Mouse (Mus musculus) hindbrain, embryonic 11.5 days (tissue): Measurements from ENCODE around the gene Tmprss11c. TPM values are rescaled to one million over a fixed set of nuclear protein-coding genes. Genes with fewer than 3 reads are reported as not detected.
"Not testable (repeated sequence)": the region's sequence is repeated elsewhere in the genome, so short reads cannot be mapped to it uniquely, and the experiment has no call there.

Source experiments
- ATAC-seq: fragments of 200-750 bp; cut with Nextera tagmentation; 2 replicates; pipeline ENCODE4 v1.8.0; 2017; ENCODE audit warnings: mild to moderate bottlenecking, moderate TSS enrichment, moderate library complexity; ENCODE audit not compliant: low FRiP score
- DNase-seq: peaks from one replicate; pipeline ENCODE4 v3.0.0-alpha.2; 2015; ENCODE audit warnings: low spot score
- H3K27ac ChIP-seq: fragments of 300-500 bp; sonication (generic); 2 replicates; pipeline ENCODE4 v1.5.1; 2014; ENCODE audit warnings: mild to moderate bottlenecking, low read depth, low read length
- H3K27me3 ChIP-seq: fragments of 300-500 bp; sonication (generic); 2 replicates; pipeline ENCODE4 v1.6.1; 2014; ENCODE audit warnings: mild to moderate bottlenecking, low read length, moderate library complexity, mixed read lengths; ENCODE audit not compliant: control insufficient read depth, insufficient read depth
- H3K36me3 ChIP-seq: fragments of 300-500 bp; sonication (generic); 2 replicates; pipeline ENCODE4 v1.6.1; 2014; ENCODE audit warnings: mild to moderate bottlenecking, low read length, moderate library complexity, mixed read lengths; ENCODE audit not compliant: control insufficient read depth, insufficient read depth
- H3K4me1 ChIP-seq: fragments of 300-500 bp; sonication (generic); replicated peaks from 2 replicates; pipeline ENCODE4 v1.6.1; 2014; ENCODE audit warnings: low read length, mixed read lengths; ENCODE audit not compliant: control insufficient read depth, insufficient read depth
- H3K4me2 ChIP-seq: fragments of 300-500 bp; sonication (generic); replicated peaks from 2 replicates; pipeline ENCODE4 v1.6.1; 2014; ENCODE audit warnings: mild to moderate bottlenecking, low read depth, low read length
- H3K4me3 ChIP-seq: fragments of 300-500 bp; sonication (generic); 2 replicates; pipeline ENCODE4 v1.5.1; 2014; ENCODE audit warnings: low read depth, low read length
- H3K9ac ChIP-seq: fragments of 300-500 bp; sonication (generic); 2 replicates; pipeline ENCODE4 v1.6.1; 2014; ENCODE audit warnings: low read depth, low read length
- H3K9me3 ChIP-seq: fragments of 300-500 bp; sonication (generic); 2 replicates; pipeline ENCODE4 v1.6.1; 2016; ENCODE audit warnings: low read length; ENCODE audit not compliant: control insufficient read depth
- WGBS: fragments of 180-500 bp; shearing (Covaris S2); extraction: QIAGEN DNeasy Blood & Tissue Kit; methylation state at CpG from one replicate; pipeline ENCODE4 v1.1.7; 2014; 5-methylcytosine and 5-hydroxymethylcytosine counted together
- polyA plus RNA-seq: library from polyadenylated mRNA; unstranded; fragments of >200 nt; fragmentation: Nextera tagmentation; extraction: Ambion mirVana; gene quantifications from 2 replicates; pipeline ENCODE4 v1.2.1, GENCODE M21; 2014

Gene Tmprss11c
- polyA plus RNA-seq = not detected in 2 replicates

- no peak within 1 kb of the TSS for H3K27ac ChIP-seq
- WGBS = 88% methylated on average over 4 of the region's 4 CpGs
Measured at GRCm38 (mm10) chr5:86289208-86289607, at the start of gene Tmprss11c. Gene Tmprss11c (minus strand): TSS chr5:86289308.

DNA sequence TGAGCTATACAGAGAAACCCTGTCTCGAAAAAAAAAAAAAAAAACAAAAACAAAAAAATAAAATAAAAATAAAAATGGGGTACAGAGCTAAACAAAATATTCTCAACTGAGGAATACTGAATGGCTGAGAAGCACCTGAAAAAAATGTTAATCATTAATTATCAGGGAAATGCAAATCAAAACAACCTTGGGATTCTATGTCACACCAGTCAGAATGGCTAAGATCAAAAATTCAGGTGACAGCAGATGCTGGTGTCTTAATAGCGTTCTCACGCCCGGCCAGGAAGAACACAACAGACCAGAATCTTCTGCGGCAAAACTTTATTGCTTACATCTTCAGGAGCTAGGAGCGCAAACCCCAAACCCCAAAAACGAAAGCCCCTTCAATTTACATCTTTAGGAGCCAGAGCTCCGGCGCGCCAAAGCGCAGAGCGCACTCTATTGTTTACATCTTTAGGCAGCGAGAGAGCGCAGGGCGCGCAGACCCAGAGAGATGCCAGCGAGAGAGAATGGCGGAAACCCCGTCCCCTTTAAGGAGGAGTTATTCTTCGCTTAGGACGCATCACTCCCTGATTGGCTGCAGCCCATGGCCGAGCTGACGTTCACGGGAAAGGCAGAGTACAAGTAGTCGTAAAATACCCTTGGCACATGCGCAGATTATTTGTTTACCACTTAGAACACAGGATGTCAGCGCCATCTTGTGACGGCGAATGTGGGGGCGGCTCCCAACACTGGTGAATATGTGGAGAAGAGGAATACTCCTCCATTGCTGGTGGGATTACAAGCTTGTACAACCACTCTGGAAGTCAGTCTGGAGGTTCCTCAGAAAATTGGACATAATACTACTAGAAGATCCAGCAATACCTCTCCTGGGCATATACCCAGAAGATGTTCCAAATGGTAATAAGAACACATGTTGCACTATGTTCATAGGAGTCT lies 29.2 kb upstream of the Tmprss11c start:
- WGBS = 50% methylated on average over 25 of the region's 30 CpGs
- ATAC-seq (peak; percentile 90), DNase-seq (peak; percentile 1)
- peak overlapping the region; percentile 26 for H3K4me3 ChIP-seq
- not testable (repeated sequence) for H3K36me3 ChIP-seq, H3K4me1 ChIP-seq, H3K27ac ChIP-seq, H3K9ac ChIP-seq, H3K27me3 ChIP-seq, H3K9me3 ChIP-seq
- 0 out of 2 replicates have a peak overlapping the region, but pooled peaks have one; percentile 19 for H3K4me2 ChIP-seq

More at GRCm38 (mm10) chr5:86289208-86289607, at the start of gene Tmprss11c:
- H3K4me3 ChIP-seq = no peak within 1 kb of the TSS
- no peaks in the 10 kb centered on the region for H3K27me3 ChIP-seq
- H3K36me3 ChIP-seq = no peaks in the 10 kb centered on the region
- H3K9me3 ChIP-seq = no peaks in the 10 kb centered on the region
- no peak within 1 kb of the TSS for H3K4me2 ChIP-seq
- no peak for ATAC-seq
- no peak within 1 kb of the TSS for H3K9ac ChIP-seq
- no peak for DNase-seq
- H3K4me1 ChIP-seq = no peaks in the 10 kb centered on the region

GRCm38 (mm10) chr5:86306116-86306515 lies 17.0 kb upstream of the Tmprss11c start:
- Histone ChIP-seq H3K9ac (no peak overlapping the region), H3K4me3 (no peak overlapping the region), H3K9me3 (no peaks in the 10 kb centered on the region), H3K4me1 (no peaks in the 10 kb centered on the region), H3K36me3 (no peaks in the 10 kb centered on the region), H3K27ac (no peak overlapping the region), H3K4me2 (no peak overlapping the region), H3K27me3 (no peaks in the 10 kb centered on the region)
- DNase-seq (no peak), ATAC-seq (no peak)
- WGBS = 93% methylated on average over 5 of the region's 5 CpGs

DNA sequence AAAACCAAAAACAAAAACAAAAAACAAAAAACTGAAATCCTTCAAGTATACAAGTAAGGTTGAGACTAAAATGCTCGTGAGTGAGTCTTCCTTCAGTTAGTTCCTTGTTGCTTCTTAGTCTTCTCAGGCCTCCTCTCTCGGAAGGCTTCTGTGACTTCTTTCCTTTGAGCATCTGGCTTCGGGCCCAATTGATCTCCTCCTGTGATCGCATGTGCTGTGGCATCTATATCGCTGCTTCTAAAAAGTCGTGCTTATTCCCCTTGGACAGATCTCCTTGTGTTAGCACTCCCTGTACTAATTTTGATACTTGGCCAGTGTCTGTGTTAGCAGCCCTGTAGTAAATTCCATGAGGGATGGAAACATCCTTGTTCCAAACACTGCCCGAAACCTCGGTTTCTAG lies 14.8 kb upstream of the Tmprss11c start:
- Histone ChIP-seq H3K4me3 (no peak overlapping the region), H3K27ac (no peak overlapping the region), H3K9ac (no peak overlapping the region), H3K4me2 (no peak overlapping the region), H3K36me3 (no peaks in the 10 kb centered on the region), H3K27me3 (no peaks in the 10 kb centered on the region), H3K4me1 (no peaks in the 10 kb centered on the region), H3K9me3 (no peaks in the 10 kb centered on the region)
- ATAC-seq = no peak
- WGBS = 86% methylated on average over 8 of the region's 8 CpGs
- DNase-seq = no peak

DNA sequence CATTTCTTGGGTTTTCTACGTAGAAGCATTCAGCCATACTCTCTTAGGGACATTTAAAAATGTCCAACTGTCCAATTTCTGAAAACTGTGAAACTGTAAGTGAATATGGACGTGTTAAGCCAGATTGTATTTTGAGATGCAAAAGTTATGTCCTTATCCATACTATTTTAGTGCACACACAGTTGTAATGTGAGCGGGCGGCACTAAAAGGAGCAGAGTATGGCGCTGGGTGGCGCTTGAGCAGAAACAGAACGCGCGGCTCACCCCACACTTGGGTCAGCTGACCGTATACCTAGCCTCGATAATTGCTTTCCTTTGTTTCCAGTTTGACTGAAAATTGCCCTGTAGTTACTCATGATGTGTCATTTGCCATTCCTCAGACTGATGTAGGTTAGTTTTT lies 42.5 kb downstream of the Tmprss11c start:
- H3K27me3 ChIP-seq = no peaks in the 10 kb centered on the region
- no peak for ATAC-seq
- no peaks in the 10 kb centered on the region for H3K36me3 ChIP-seq
- H3K27ac ChIP-seq = no peak overlapping the region
- H3K4me3 ChIP-seq = no peak overlapping the region
- 93% methylated on average over 11 of the region's 11 CpGs for WGBS
- H3K9me3 ChIP-seq = no peaks in the 10 kb centered on the region
- no peak overlapping the region for H3K9ac ChIP-seq
- no peak overlapping the region for H3K4me2 ChIP-seq
- H3K4me1 ChIP-seq = no peaks in the 10 kb centered on the region
- no peak for DNase-seq

- no peak overlapping the region for H3K4me3 ChIP-seq
- 66% methylated on average over 1 of the region's 1 CpGs for WGBS
- ATAC-seq = no peak
Measured at GRCm38 (mm10) chr5:86244880-86245279, 44.2 kb downstream of the Tmprss11c start.

GRCm38 (mm10) chr5:86244275-86244674 lies 44.8 kb downstream of the Tmprss11c start:
- H3K27me3 ChIP-seq = no peaks in the 10 kb centered on the region
- H3K9ac ChIP-seq = no peak overlapping the region
- H3K36me3 ChIP-seq = no peaks in the 10 kb centered on the region
- no peak overlapping the region for H3K4me3 ChIP-seq
- H3K27ac ChIP-seq = no peak overlapping the region
- DNase-seq (no peak), ATAC-seq (no peak)
- H3K4me2 ChIP-seq = no peak overlapping the region
- H3K4me1 ChIP-seq = no peaks in the 10 kb centered on the region
- H3K9me3 ChIP-seq = no peaks in the 10 kb centered on the region
- 91% methylated on average over 3 of the region's 3 CpGs for WGBS

More at GRCm38 (mm10) chr5:86244880-86245279, 44.2 kb downstream of the Tmprss11c start:
- no peak for DNase-seq
- no peaks in the 10 kb centered on the region for H3K27me3 ChIP-seq
- H3K9me3 ChIP-seq = no peaks in the 10 kb centered on the region
- H3K4me2 ChIP-seq = no peak overlapping the region
- H3K36me3 ChIP-seq = no peaks in the 10 kb centered on the region
- H3K9ac ChIP-seq = no peak overlapping the region
- no peak overlapping the region for H3K27ac ChIP-seq
- no peaks in the 10 kb centered on the region for H3K4me1 ChIP-seq

DNA sequence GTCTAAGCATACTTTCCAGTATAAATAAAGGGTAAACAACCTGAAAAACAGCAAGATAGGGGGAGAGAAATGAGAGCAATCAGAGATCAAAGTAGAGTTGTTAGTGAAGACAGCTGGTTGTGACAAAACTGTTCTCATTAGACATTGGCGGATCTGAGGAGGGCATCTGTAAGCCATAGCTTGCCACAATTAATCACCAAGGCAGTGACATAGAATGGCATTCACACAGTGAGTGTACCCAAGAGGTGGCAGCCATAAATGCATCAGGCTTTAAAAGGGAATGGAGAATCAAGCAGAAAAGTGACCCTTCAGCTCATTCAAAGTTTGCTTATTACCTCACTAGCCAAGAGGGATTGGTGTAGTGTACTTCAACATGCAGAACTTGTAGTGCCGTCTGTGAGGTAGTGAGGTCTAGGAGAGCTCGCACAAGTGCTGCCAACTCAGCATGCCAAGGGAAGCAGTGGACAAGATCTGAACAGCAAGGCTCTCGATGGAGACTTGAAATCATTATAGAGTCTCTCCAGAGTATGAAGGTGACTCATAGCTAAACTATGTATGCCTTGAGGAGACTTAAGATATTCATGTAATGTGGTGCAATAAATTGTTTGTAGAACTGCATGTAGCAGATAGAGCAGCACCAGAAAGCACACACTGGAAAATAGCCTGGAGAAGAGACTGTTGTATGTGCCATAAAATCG lies 61.8 kb downstream of the Tmprss11c start:
- no peaks in the 10 kb centered on the region for H3K27me3 ChIP-seq
- H3K9ac ChIP-seq = no peak overlapping the region
- H3K4me2 ChIP-seq = no peak overlapping the region
- no peaks in the 10 kb centered on the region for H3K36me3 ChIP-seq
- no peaks in the 10 kb centered on the region for H3K9me3 ChIP-seq
- H3K4me1 ChIP-seq = no peaks in the 10 kb centered on the region
- no peak for ATAC-seq
- no peak for DNase-seq
- H3K4me3 ChIP-seq = no peak overlapping the region
- 89% methylated on average over 5 of the region's 5 CpGs for WGBS
- no peak overlapping the region for H3K27ac ChIP-seq
